Mouse (Mus musculus) heart, adult 2 months (tissue): ENCODE data around the gene Lamtor5.

Source experiments
- CTCF ChIP-seq: fragments of 200-600 bp; IDR thresholded peaks from 2 replicates; pipeline ENCODE4 v1.8.1; 2022; ENCODE audit warnings: antibody characterized with exemption, mild to moderate bottlenecking, moderate library complexity
- EP300 ChIP-seq: fragments of 200-500 bp; IDR thresholded peaks from 2 replicates; pipeline ENCODE4 v1.6.1; 2011; ENCODE audit warnings: low read depth, low read length, control low read depth; ENCODE audit not compliant: insufficient read depth
- POLR2A ChIP-seq: fragments of 200-500 bp; IDR thresholded peaks from 2 replicates; pipeline ENCODE4 v1.6.1; 2011; ENCODE audit warnings: mild to moderate bottlenecking, low read depth, low read length, control low read depth; ENCODE audit not compliant: insufficient read depth

DNA sequence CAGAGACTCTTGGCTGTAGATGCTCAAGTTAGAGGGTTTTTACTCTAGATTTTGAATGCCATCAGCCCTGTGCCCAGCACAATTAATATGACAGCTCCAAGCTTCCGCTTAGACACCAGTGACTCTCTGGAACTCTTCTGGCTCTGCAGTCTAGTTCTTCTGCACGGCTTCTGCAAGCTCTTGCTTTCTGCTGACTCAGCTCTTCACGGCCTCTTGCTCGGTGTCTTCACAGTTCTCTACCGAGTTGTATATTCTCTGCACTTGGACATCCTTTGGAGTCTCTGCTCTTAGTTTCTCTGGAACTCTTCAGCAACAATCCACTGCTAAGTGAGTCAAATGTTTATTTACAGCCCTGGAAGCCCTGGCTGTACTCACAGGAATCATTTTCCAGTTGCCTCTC is 24.7 kb upstream of the Lamtor5 start:
- TF ChIP-seq CTCF (no peak), EP300 (no peak), POLR2A (no peak)
